Mouse (Mus musculus): ENCODE results near the gene Ift22.
A peak's percentile ranks its signal among the peaks of the same experiment; 100 is the strongest.

The Ift22 gene

GRCm38 (mm10) chr5:136907991-136908857 is at the start of gene Ift22:
Ift22 (plus strand) TSS chr5:136908150.
- peak; percentile 76 to 87 for DNase-seq

- no peak for DNase-seq
Observed at GRCm38 (mm10) chr5:136861191-136861940, 46.6 kb upstream of the Ift22 start.

- DNase-seq, result no peak
Observed at GRCm38 (mm10) chr5:136862806-136863205, 45.1 kb upstream of the Ift22 start.

DNA sequence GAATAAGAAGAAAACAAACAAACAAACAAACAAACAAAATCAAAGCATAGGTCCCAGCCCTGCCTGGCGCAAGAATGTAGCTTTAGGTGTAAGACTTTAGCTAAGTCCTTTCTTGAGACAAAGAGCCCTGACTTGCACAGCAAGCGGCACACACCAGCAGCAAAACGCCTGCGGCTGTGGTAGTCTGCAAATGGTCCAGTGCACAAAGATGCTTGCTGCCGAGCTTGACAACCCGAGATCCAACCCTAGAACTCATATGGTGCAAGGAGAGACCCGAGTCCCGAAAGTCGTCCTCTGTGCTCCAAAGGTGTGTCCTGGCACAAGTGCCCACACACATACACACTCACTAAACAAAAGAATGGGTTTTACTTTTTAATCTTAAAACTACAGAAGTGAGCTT is 44.7 kb upstream of the Ift22 start:
- DNase-seq, result peak in 1 of 2 experiments; percentile 11

DNA sequence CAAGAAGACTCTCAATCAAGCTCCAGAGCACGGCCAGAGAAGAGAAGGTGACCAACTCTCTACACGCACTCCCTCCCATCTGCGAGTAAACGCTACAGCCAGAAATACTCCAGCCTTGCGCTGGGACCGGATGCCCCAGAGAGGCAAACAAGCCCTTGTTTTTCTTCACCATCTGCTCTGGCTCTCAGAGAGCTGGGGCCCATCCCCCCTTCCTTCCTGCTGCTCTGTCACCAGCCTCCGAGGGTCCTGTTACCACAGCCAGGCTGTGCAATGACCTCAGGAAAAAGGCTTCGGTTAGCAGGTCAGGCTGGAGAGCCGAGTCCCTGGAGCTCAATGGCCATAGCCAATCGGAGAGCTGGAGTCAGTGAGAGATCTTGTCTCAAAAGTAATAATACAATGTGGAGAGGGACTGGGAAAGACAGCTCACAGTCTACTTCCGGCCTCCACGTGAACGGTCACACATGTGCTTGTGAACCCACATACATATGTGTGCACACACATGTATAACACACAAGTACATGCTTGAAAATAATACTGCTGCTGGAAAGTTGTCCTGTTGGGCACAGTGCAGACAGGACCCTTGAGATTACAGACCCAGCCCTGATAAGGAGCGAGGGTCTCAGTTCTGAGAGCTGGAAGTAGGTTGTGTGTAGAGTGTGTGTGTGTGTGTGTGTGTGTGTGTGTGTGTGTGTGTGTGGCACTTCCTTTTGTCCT is 43.8 kb upstream of the Ift22 start:
- DNase-seq, result peak; percentile 64 to 65

- no peak for DNase-seq
Observed at GRCm38 (mm10) chr5:136867706-136868105, 40.2 kb upstream of the Ift22 start.

DNA sequence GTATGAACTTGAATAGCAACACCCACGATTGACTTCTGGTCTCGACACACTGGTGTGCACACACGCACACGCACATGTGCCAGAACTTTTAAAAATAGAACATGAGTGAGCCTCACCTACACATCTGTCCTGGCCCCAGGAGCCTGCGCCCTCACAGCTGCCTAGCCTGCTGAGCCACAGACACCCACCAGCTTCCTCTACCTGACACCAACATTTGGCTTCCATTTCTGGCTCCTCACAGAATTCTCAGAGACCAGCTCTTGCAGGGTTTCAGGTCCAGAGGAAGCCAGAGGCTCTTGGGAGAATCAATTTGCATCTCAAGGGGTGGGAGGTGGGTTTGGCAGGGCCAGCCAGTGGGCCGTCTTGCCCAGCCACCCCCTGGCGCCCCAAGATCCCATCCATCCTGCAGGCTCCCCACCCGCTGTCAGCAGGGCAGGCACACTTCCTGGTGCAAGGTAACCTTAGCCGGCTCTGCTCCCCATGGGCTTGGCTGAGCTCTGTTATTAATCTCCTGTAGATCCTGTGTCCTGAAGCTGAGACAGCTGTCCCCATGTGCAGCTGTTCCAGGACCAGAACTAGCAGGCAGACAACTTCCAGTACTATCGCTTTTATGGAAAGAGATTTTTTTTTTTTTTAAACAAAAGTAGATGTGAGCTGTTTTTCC is 38.4 kb upstream of the Ift22 start:
- DNase-seq, result no peak

DNA sequence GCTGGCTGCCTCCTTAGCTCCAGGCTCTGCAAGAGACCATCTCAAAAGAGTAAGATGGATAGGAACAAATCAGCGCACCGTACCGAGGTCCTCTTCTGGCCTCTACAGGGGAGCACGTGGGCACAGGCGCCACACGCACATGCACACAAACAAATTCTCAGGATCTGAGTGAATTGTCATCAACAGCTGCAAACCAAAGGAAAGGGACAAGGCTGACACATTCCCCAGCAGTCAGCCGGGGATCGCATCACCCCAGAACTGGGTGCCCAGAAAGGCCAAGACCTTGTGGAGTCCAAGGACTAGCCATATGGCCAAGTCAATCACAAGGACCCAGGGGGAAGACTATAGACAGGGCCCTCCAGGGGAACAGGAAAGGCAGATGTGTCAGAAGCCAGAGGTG is 35.5 kb upstream of the Ift22 start:
- no peak for DNase-seq

DNA sequence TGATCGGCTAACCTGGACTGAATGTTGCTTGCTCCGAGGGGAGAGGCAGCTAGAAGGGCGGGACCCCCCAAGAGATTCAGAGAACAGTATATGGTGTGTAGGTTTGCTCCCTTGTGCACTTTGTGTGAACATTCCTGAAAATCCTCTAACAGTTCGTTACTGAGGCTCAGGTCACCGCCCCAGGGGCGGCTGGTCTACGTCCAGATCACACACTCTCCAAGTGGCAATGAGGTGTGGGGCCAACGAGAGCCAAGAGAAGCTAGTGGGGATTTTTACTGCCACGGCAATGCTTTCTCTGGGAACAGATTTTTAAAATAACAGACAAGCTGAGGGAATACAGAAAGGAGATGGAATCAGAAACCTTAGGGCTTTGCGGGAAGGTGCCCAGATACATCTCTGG is 33.7 kb upstream of the Ift22 start:
- DNase-seq, result no peak

DNA sequence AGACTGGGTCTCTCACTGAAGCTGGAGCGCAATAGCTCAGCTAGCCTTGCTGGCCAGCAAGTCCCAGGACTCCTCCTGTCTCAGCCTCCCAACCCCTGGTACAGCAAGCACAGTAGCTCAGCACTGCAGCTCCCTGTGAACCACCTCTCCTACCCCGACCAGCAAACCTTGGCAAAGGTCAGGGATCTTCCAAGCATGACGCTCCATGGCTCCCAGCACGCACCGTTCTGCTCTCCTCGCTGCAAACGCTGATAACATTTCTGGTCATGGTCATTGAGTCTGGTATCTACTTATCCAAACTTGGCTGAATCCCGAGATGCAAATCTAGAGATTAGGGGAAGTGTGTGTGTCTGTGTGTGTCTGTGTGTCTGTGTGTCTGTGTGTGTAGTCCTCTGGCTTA is 27.8 kb upstream of the Ift22 start:
- no peak for DNase-seq

DNA sequence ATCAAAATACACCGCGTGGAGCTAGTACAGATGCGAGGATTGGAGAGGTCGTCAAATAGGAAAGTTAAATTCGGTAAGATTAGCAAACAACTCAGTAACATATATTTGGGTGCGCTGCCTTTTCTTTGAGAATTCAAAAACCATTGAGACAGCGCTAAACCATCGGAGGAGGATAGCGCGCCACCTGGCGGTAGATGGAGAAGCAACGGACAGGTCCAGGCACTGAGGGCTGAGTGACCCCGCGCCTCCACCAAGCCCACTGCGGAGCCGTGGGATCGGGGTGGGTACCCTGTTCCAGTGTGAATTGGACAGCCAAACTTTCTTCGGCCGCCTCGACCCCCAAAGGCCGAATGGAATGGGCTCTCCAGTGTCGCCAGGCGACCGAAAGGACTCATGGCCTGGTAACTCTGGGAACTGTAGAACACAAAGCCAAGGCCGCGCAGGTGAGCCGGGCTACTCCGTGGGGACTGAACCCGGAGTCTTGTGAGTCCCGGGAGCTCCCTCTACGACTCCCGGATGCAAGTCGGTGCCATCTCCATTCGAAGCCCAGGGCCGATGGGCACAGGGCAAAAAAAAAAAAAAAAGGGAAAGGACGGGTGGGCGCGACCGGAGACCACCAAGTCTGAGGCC is 26.5 kb upstream of the Ift22 start:
- peak; percentile 52 to 82 for DNase-seq

GRCm38 (mm10) chr5:136882055-136882787 is 25.7 kb upstream of the Ift22 start:
- no peak for DNase-seq

- no peak for DNase-seq
Observed at GRCm38 (mm10) chr5:136882788-136883439, 25.0 kb upstream of the Ift22 start, which contains the start of gene Col26a1. Col26a1 (minus strand) TSS chr5:136883209.

GRCm38 (mm10) chr5:136886957-136887356 is 21.0 kb upstream of the Ift22 start:
- DNase-seq, result no peak

DNA sequence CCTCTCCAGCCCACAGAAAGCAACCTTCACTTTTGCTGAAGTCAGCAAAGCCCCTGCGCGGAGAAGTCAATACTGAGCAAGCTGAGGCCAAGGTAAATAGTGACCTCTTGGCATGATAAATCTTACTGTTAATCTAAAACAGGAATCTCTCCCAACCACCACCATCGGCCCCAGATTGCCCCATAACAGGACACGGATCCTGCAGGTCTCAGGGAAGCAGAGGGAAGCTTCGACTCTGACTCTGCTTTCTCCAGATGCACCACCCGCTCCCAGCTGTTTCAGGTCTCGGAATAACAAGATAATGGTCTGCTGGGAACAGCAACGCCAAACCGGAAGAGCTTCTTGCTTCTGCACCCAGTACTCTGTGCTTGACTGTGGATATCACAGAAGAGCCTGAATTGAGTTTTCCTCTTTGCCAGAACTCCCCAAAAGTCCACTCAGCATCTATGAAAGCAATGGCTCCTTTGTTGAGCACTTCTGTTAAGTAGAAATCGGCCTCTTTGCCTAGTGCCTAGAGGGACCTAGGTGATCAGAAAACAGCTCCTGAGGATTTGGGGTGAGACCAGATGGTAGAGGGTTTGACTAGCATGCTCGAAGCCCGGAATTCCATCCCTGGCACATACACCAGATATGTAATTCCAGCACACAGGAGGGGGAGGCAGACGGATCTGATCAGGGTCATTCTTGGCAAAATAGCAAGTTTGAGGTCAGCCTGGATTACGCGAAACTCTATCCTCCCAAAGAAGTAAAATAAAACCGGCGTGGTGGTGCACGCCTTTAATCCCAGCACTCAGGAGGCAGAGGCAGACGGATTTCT is 19.2 kb upstream of the Ift22 start:
- no peak for DNase-seq

DNA sequence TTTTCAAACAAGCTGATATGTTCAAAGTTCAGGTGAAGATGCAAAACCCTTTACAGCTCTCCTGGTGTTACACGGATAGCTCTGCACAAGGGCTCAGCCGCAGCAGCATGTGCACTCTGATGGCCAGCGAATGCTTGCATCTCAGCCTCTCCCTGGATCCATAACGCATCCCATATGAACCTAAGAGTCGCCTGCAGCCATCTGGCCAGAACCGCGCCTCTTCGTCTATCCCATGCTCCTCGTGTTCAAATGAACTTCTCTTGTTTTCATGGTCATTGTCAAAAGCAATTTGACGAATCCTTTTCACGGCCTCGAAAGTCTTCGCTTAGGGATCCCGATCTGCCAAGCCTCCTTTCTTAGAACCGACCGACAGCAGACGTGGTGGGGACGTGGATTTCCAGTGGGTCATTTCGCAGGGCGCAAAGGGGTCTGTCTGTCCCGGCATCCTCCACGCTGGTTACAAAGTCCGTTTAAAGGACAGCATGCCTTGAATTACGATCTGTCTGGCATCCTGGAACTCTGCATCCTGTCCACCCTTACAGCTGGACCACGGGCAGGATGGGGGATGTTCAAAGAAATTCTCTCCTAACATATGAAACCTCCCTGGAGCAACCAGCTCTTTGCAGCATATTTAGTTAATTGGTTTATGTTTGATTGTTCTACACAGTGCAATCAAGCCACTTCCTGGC is 13.0 kb upstream of the Ift22 start:
- no peak for DNase-seq

DNA sequence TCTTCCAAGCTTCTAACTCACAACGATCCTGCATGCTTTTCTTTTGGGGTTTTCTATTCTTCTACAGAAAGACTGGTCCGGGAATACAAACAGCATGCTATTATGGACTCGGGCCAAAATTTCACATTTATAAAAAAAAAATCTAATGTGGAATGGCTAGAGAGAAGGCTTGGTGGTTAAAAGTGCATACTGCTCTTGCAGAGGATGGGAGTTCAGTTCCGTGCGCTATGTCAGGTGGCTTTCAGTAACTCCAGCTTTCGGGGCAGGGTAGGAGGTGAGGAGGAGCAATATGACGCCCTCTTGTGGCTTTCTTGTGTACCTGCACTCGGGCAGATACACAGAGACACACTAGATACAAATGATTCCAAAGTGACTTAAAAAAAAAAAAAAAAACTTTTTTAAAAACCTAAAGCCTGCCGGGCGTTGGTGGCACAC is 12.4 kb upstream of the Ift22 start:
- DNase-seq, result no peak

- no peak for DNase-seq
Observed at GRCm38 (mm10) chr5:136904621-136905020, 3.3 kb upstream of the Ift22 start.

GRCm38 (mm10) chr5:136905630-136906029 is 2.3 kb upstream of the Ift22 start:
- peak in 1 of 2 experiments; percentile 63 for DNase-seq

Data from spleen, adult 18-20 months (tissue).